Mouse (Mus musculus) urinary bladder, postnatal 0 days (tissue): Measurements from ENCODE around the gene Suv39h2. TPM values are rescaled to one million over a fixed set of nuclear protein-coding genes. Genes with fewer than 3 reads are reported as not detected.

ENCODE experiments used
- polyA plus RNA-seq: library from polyadenylated mRNA; unstranded; fragments of >200 nt; fragmentation: Nextera tagmentation; extraction: Ambion mirVana; gene quantifications from 2 replicates; pipeline ENCODE4 v1.2.1, GENCODE M21; 2015

Gene Suv39h2
- polyA plus RNA-seq = 1.7 and 2.8 TPM in 2 replicates

GRCm38 (mm10) chr2:3474861-3475283 lies at the start of gene Suv39h2:
Suv39h2 (minus strand) TSS chr2:3475031.

GRCm38 (mm10) chr2:3512552-3513454 lies 38.0 kb upstream of the Suv39h2 start, which contains the start of the genes Gm45902, Hspa14 and Cdnf:
Gm45902 (minus strand) TSS chr2:3512790.
Hspa14 (minus strand) TSS chr2:3512814.
Cdnf (plus strand) TSS chr2:3513030.

GRCm38 (mm10) chr2:3423841-3424578 lies 50.8 kb downstream of the Suv39h2 start, which contains the start of gene Dclre1c:
Dclre1c (plus strand) TSS chr2:3424131.

GRCm38 (mm10) chr2:3422548-3422947 lies 52.3 kb downstream of the Suv39h2 start, which contains the start of gene Meig1:
Meig1 (minus strand) TSS chr2:3422648.

Other genes starting within 250 kb of the Suv39h2 start
- gene Nmt2, start 190.8 kb downstream of the Suv39h2 start, polyA plus RNA-seq = 16.8 and 18.7 TPM in 2 replicates
- 16.1 and 17.6 TPM in 2 replicates for gene Rpp38, start 142.4 kb downstream of the Suv39h2 start, polyA plus RNA-seq
- gene Acbd7, start 138.9 kb downstream of the Suv39h2 start, polyA plus RNA-seq = 0.61 TPM in 1 of 2 replicates, not detected in the other
- gene Olah, start 77.8 kb downstream of the Suv39h2 start, polyA plus RNA-seq = not detected in 2 replicates
- 0.37 TPM in 1 of 2 replicates, not detected in the other for gene Meig1, start 52.4 kb downstream of the Suv39h2 start, polyA plus RNA-seq
- gene Dclre1c, start 50.9 kb downstream of the Suv39h2 start, polyA plus RNA-seq = 3.0 and 3.4 TPM in 2 replicates
- gene Gm45902, start 37.8 kb upstream of the Suv39h2 start, polyA plus RNA-seq = 1.3 and 1.5 TPM in 2 replicates
- gene Hspa14, start 37.8 kb upstream of the Suv39h2 start, polyA plus RNA-seq = 38.1 and 44.6 TPM in 2 replicates
- 0.33 and 0.41 TPM in 2 replicates for gene Cdnf, start 38.0 kb upstream of the Suv39h2 start, polyA plus RNA-seq
- gene Fam107b, start 95.5 kb upstream of the Suv39h2 start, polyA plus RNA-seq = 18.4 and 25.7 TPM in 2 replicates